Mouse (Mus musculus) adrenal gland, adult (tissue): ENCODE data around the gene Ugt1a10.
"Not testable (repeated sequence)": the region's sequence is repeated elsewhere in the genome, so short reads cannot be mapped to it uniquely, and the experiment has no call there.

Source experiments
- DNase-seq, 2 experiments: peaks; one replicate each; pipeline ENCODE4 v3.0.0; 2022 to 2023; ENCODE audit warnings: low spot score in 1 of 2; ENCODE audit not compliant: inconsistent age in 2 of 2

The Ugt1a10 gene

DNA sequence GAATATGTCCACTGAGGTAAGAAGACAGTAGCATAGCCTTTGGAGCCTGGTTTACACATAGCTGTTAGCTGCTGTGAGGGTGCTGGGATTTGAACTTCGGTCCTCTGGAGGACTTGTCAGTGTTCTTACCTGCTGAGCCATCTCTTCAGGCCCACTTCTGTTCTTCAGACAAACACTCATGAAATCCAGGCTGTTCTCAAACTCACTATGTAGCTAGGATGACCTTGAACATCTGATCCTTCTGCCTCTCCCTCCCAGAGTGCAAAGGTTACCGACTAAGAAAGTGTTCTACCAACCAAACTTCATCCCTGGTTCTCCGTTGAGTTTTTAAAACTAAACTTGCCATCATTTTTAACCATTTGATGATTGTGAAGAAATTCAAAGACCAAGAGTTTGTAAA is 82.1 kb downstream of the Ugt1a10 start:
- DNase-seq: no peak

DNA sequence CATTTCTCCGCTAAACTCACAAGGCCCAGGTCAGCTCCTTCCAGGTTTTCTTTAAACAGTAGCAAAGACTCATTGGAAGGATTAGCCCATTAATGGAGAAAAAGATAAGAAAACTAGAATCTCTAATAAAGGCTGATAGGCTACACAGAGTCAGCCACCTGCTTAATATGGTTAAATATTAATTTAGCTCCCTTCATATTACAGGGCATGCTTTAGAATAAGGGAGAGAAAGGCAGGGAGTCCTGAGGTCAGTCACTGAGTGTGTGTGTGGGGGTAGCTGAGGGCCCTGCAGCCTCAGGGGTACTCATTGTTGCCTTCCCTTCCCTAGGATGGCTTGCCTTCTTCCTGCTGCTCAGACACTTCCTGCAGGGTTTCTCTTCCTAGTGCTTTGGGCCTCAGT is 83.0 kb downstream of the Ugt1a10 start:
- DNase-seq: no peak

DNA sequence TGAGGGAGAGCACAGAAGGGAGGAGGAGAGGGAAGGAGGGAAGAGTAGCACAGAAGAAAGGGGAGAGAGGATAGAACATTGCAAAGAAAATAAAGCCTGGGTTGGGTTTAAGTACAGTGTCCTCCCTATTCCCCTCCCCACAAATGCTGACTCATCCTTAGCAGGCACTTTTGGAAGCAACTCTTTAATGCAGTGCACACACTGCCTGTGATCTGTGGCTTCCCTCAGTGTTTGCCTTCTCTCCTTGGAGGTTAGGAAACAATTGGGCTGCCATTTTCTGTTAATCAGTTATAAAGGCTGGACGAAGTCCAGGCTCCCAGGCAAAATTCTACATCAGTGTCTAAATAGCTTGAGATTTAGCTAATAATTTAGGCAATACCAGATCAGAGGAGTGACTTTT is 85.3 kb downstream of the Ugt1a10 start:
- DNase-seq: not testable (repeated sequence)

DNA sequence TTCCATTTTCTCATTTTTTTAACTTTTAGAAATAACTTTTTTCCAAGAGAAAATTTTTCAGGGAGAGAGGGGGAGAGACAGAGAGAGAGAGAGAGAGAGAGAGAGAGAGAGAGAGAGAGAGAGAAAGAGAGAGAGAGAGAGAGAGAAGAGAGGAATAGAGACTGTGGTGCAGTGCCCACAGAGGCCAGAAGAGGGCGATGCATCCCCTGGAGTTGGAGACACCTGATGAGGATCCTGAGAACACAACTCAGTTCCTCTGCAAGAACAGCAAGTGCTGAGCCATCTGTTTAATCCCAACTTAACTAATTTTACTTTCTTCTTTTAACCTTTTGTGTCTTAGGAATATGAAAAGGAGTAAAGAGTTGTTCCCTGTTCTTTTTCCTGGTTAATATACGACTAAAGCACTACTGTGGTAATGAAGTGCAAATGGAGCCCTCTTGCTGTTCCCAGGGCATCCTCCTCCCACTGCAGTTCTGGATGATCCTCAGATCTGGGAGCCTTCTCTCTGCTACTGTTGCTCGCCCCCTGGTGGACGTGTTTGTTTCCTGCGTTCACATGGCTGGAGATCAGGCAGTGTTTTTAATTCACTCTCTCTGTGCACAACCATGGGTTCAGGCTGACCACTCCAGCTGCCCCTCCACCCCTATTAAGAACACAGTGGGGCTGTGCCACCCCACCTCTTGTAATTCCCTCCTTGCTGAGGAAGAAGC is 88.9 kb downstream of the Ugt1a10 start:
- peak; percentile 23 to 71 for DNase-seq

DNA sequence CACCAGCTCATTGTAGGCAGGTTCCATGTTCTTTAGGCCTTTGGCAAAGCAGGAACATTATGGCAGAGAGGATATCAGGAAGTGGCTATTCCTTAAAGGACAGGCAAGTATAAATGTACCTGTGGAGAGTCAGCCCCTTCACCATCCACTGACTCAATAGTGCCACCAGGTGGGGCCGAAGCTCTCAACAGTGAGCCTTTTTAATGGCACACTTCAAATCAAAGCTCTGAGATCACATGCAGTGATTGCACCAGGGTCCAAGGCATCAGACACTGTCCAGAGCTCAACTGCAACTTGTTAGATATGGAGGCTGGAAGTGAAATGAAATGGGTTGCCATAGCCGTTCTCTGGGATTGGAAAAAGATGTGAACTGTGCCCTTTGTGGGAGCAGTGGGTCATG is 90.1 kb downstream of the Ugt1a10 start:
- peak in 1 of 2 experiments; percentile 59 for DNase-seq

DNA sequence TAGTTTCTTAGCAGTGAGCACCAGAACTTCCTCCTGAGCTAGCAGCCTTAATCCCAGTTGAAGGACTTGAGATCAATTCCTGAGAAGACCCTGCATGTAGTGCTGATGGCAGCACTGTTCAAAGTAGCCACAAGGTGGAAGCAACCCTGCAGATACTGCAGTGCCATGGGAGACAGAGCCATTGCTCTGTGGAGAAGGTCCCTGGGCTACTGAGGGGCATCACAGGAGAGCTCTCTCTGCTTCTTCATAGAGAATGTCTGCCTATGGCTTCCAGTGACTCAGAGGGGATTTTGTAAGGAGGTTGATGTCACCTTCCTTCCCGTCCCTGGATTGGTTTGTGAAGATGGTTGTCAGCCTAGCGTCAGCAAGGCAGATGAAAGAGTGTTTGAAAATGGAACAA is 94.9 kb downstream of the Ugt1a10 start:
- DNase-seq: peak in 1 of 2 experiments; percentile 48

DNA sequence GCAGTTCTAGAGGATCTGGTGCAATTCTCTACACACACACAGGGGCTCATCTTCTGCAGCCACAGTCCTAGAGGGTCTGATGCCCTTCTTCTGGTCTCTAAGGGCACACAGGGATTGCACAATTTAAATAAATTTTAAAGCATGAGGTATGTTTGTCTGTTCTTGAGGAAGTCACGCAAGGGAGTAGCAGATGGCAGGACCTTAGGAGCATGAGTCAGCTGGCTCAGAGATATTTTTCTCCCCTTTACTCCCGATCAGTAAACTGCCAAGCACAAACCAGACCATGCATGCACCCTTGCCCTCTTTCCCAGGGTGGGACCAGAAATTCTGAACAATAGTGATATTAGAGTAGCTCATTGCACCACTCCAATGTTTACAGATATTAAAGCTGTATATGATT is 103.2 kb downstream of the Ugt1a10 start:
- peak in 1 of 2 experiments; percentile 34 for DNase-seq

DNA sequence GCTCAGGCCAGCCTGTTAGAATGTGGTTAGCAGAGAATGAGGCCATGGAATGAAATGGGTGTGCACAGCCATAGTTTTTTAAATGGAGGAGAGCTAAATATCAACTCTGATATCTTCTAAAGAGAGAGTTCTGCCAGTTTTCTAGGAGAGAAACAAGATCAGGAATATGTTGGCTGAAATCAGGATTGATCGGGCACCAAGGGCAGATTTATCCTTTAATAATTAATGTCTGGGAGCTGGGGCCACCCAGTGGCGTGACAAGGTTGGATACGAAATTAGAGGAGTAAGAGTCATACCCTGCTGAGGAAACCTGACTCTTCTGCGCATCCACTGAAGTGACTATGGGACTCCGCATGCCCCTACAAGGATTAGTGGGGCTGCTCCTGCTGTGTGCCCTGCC is 110.5 kb downstream of the Ugt1a10 start, which contains the start of gene Ugt1a5:
Gene Ugt1a5, plus strand, starts transcription at position 302 of the 400 bp plus-strand sequence.
- DNase-seq: no peak

DNA sequence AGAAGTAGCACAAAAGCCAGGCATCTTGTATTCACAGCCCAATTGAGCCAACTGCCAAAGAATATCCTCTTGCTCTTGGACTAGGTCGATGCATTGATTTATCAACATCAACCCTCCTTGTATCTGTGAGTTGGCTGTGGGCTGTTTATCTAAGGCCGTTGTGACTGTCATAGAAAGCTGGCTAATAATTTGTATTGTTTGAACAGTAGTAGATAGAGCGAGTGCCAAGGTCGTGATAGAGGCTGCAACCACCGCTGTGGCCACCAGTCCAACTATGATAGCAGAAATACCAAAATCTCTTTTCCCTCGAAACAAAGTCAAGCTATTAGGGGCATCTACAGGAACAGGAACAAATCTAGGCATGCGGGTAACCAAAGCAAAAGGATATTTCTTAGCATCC is 117.0 kb downstream of the Ugt1a10 start:
- peak in 1 of 2 experiments; percentile 32 for DNase-seq

DNA sequence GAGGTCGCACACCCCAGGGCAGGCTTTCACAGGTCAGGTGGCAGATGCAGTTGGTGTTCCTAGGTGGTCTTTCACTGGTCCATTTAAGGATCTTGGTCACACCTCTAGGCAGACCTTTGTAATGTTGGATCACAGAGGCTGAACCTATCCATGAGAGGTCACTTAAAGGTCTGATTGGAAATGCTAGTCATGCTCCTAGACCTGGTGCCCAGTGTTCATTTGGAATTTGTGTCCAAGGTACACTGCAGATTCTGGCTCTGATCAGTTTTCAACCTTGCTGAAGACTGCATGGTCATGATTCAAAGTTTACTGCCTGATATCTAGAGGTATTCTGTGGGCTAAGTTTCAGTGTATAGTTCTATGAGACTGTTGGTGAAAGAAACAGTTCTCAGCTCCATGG is 124.5 kb downstream of the Ugt1a10 start:
- no peak for DNase-seq

DNA sequence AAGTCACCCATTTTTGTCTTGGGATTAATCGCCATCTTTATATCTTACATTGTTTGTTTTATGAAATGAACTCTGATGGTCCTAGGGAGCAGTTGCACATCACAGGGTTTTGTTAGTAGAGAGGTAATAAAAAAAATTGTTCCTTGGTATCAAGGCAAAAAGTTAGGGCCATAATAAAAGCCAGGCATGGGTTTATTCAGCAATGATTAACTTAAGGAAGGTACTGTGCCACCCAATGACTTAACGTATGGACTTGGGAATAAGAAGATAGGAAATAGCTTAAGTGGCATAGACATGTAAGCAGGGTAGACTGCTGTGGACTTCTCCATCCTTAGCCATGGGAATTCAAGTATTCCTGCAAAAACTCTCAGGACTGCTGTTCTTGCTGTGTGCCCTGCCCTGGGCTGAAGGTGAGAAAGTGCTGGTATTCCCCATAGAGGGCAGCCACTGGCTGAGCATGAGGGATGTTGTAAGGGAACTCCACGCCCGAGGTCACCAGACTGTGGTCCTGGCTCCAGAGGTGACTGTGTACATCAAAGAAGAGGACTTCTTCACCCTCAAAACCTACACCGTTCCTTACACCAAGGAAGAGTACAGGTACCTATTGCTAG is 131.2 kb downstream of the Ugt1a10 start:
- DNase-seq: no peak

DNA sequence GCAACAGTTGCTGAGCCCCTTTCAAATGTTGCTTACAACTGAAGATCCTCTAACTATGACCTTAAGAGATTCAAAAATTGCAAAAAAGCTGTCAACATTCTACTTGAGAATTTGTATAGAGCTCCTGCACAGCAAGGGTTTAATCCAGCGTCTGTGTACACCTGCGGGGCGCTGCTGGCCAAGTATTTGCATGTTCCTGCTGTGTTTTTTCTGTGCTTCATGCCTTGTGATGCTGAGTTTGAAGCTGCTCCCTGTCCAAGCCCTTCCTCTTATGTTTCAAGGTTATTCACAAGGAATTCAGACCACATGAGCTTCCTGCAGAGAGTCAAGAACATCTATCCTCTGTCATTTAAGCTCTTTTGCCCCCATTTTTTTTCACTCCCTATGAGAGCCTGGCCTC is 136.9 kb downstream of the Ugt1a10 start:
- no peak for DNase-seq

DNA sequence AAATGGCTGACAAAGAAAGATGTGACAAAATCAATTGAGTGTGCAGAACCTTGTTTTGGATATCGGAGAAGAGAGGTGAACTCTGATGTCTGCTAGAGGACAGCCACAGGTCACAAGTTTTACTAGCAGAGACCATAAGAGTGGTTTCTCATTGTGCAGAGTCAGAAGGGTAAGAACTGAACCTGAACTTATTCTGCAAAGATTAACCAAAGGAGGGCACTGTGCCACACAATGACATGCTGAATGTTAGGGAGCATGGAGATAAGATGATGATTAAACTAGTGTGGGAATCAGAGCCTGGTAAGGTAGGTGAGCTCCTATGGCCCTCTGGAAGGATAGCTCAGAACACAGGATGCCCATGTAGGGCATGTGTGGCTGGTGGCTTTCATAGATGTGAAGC is 140.5 kb downstream of the Ugt1a10 start:
- DNase-seq: peak in 1 of 2 experiments; percentile 65

DNA sequence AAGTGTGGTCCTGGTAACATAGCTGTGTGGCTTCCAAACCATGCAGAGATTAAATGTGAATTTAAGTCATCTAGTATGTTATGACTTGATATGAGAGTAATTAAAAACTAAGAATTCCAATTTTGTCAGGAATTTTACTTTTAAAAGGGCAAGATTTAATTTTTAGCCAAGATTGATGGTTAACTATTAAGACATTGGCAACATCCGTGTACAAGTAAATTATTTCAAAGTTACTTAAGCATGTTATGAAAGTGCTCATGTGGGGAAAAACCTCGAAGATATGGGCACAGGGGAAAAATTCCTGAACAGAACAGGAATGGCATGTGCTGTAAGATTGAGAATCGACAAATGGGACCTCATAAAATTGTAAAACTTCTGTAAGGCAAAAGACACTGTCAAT is 142.3 kb downstream of the Ugt1a10 start:
- no peak for DNase-seq

DNA sequence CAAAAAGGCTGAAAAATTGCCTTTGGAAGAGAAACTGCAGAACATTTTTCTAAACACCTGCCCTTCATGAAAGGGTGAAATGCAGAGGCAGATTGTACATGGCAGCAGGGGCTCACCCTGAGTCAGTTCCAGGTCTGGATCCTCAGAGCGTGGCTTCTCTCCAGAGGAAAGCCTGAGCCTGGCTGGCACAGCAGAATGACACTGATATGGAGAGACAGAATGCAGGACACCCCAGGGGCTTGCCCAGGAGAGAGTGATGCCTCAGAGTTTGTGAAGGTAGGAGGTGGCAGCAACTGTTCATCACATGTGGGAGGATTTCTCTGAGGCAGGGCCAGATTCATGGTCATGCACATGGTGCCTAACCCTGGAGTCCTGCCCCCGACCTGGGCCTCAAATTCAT is 144.8 kb downstream of the Ugt1a10 start:
- no peak for DNase-seq

DNA sequence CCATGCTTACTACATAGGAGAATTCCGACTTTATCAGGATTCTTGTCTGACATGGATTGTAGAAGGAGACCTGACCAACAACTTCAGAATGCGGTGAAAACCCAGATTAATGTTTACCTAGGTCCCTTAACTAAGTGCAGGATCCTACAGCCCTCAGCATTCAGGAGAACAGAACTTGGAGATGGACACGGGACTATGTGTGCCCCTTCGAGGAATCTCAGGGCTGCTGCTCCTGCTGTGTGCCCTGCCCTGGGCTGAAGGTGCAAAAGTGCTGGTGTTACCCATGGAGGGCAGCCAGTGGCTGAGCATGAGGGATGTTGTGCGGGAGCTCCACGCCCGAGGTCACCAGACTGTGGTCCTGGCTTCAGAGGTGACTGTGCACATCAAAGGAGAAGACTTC is 145.3 kb downstream of the Ugt1a10 start, which contains the start of gene Ugt1a2:
Gene Ugt1a2, plus strand, starts transcription at position 146 of the 400 bp plus-strand sequence.
- DNase-seq: no peak

DNA sequence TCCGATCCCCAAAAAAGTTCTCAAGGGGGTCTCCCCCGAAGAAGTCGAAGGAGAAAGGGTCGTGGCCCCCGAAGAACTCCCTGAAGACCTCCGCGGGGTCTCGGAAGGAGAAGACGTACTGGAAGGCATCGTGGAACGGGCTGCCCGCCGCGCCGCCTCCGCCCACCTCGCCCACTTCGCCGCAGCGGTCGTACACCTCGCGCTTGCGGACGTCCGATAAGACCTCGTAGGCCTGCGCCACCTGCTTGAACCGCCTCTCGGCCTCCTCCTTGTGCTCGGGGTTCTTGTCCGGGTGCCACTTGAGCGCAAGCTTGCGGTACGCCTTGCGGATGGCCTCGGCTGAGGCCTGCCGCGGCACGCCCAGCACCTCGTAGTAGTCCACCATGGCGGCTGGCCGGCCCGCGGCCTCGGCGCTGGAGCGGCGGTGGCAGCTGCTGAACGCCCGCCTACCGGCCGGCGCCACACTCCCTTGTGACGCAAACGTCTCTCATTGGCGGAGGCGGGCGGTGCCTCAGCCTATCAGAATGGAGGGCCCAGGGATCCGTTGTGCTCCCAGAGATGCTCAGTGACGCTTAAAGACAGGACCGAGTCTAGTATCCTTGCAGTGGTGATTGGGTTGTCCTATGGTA is 150.2 kb downstream of the Ugt1a10 start, which contains the start of gene Dnajb3:
Gene Dnajb3, minus strand, starts transcription at position 489 of the 629 bp plus-strand sequence.
- DNase-seq: peak; percentile 80 to 89

DNA sequence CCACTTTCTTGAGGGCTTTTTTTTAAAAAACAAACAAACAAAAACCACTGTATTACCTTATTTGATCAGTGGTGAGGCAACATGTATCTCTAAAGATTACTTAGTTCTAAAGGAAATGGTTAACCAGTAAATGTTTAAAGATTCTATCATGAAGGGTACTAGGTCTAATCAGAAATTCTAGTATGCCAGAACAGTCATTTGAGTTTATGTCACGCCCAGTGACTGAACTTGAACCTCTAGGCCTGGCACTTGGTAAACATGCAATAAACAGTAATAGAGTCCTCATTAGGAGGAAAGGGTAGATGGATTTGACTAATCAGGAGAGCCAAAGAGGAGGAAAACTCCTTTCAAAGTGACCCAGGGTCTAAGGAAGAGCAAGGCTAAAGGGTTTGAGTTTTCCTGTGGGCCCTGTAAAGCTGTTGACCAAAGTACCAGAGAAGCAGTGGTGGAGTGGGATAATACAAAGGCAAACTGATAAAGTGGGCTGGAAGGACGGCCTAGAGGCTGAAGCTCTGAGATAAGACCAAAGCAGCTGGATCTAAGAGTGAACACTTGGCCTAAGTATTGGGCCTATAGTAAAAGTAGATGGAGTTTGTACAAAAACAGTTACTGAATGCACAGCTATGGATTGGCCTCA is 151.8 kb downstream of the Ugt1a10 start:
- no peak for DNase-seq

DNA sequence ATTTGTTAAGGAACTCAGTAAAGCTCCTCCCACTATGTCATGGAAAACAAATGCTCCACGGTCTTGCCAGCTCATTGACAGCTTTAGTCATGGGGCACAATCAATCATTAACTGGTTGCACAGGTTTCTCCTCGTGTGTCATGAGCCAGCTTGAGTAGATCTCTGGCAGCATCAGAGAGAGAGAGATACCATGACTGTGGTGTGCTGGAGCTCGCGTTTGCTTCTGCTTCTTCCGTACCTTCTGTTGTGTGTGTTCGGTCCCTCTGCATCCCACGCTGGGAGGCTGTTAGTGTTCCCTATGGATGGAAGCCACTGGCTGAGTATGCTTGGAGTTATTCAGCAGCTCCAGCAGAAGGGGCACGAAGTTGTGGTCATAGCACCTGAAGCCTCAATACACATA is 156.6 kb downstream of the Ugt1a10 start, which contains the start of gene Ugt1a1:
Gene Ugt1a1, plus strand, starts transcription at position 148 of the 400 bp plus-strand sequence.
- no peak for DNase-seq

DNA sequence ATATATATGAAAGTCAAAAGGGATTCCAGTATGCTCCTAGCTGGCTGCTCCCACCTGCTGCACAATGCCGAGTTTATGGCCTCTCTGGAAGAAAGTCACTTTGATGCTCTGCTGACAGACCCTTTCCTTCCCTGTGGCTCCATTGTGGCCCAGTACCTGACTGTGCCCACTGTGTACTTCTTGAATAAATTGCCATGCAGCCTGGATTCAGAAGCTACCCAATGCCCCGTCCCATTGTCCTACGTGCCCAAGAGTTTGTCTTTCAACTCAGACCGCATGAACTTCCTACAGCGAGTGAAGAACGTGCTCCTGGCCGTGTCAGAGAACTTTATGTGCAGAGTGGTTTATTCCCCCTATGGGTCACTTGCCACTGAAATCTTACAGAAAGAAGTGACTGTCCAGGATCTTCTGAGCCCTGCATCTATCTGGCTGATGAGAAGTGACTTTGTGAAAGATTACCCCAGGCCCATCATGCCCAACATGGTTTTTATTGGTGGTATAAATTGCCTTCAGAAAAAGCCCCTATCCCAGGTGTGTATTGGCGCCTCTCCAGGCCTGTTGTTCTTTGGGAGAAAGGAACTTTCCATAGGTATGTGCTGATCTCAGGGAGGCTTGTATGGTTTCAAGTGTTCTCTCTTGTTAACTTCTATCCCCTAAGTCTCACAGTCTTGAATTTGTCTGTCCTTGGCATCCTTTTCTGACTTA is 157.3 kb downstream of the Ugt1a10 start:
- peak in 1 of 2 experiments; percentile 45 for DNase-seq

DNA sequence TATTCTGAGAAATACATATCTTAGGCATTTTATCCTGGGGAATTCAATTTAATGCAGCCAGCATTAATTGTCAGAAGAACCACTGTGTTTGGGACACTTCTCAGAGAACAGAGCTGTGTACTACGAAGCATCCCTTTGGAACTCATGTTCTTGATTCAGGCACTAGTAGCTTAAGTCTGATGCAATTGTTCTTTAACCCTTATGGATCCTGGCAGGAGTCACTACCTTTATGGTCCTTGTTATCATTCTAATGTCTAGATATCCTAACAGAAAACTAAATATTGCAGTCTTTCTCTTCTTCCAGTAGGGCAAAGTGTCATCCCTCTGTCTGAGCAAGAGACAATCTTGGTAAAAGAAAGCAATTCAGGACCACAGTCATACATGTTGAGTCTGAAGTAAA is 157.9 kb downstream of the Ugt1a10 start:
- peak in 1 of 2 experiments; percentile 29 for DNase-seq
